Mouse (Mus musculus): Measurements from ENCODE around the gene Slk. TPM values are rescaled to one million over a fixed set of nuclear protein-coding genes. Genes with fewer than 3 reads are reported as not detected.
A peak's percentile ranks its signal among the peaks of the same experiment; 100 is the strongest.

Slk gene
- 20.0 and 23.7 TPM in 2 replicates for polyA plus RNA-seq (2012; rRNA removed)

GRCm38 (mm10) chr19:47579225-47579787, at the start of gene Slk:
Gene Slk, plus strand, starts transcription at chr19:47579678.
- DNase-seq (ENCODE audit: low read depth): peak; percentile 89
- TF ChIP-seq POLR2A (IDR thresholded peaks at IDR 0.05; ENCODE audit: borderline replicate concordance, extremely low read depth, insufficient read depth, insufficient read length, poor library complexity, severe bottlenecking) (peak; percentile 96), CTCF (IDR thresholded peaks at IDR 0.05; ENCODE audit: borderline replicate concordance, extremely low read depth, insufficient read depth, insufficient read length) (no peak)

- no peak for DNase-seq (ENCODE audit: low read depth)
- TF ChIP-seq POLR2A (IDR thresholded peaks at IDR 0.05; ENCODE audit: borderline replicate concordance, extremely low read depth, insufficient read depth, insufficient read length, poor library complexity, severe bottlenecking): no peak
- TF ChIP-seq CTCF (IDR thresholded peaks at IDR 0.05; ENCODE audit: borderline replicate concordance, extremely low read depth, insufficient read depth, insufficient read length): no peak
Measured at GRCm38 (mm10) chr19:47531309-47531708, 48.2 kb upstream of the Slk start.

GRCm38 (mm10) chr19:47532449-47532848, 47.0 kb upstream of the Slk start:
- no peak for DNase-seq (ENCODE audit: low read depth)
- TF ChIP-seq POLR2A (IDR thresholded peaks at IDR 0.05; ENCODE audit: borderline replicate concordance, extremely low read depth, insufficient read depth, insufficient read length, poor library complexity, severe bottlenecking) (no peak), CTCF (IDR thresholded peaks at IDR 0.05; ENCODE audit: borderline replicate concordance, extremely low read depth, insufficient read depth, insufficient read length) (peak; percentile 47; the same call in 1 of the 2 replicates)

- no peak for TF ChIP-seq CTCF (IDR thresholded peaks at IDR 0.05; ENCODE audit: borderline replicate concordance, extremely low read depth, insufficient read depth, insufficient read length)
- no peak for TF ChIP-seq POLR2A (IDR thresholded peaks at IDR 0.05; ENCODE audit: borderline replicate concordance, extremely low read depth, insufficient read depth, insufficient read length, poor library complexity, severe bottlenecking)
- DNase-seq (ENCODE audit: low read depth): no peak
Measured at GRCm38 (mm10) chr19:47534131-47534530, 45.3 kb upstream of the Slk start.

GRCm38 (mm10) chr19:47536521-47537299, 42.8 kb upstream of the Slk start:
- peak; percentile 99 for DNase-seq (ENCODE audit: low read depth)
- TF ChIP-seq POLR2A (IDR thresholded peaks at IDR 0.05; ENCODE audit: borderline replicate concordance, extremely low read depth, insufficient read depth, insufficient read length, poor library complexity, severe bottlenecking) (no peak), CTCF (IDR thresholded peaks at IDR 0.05; ENCODE audit: borderline replicate concordance, extremely low read depth, insufficient read depth, insufficient read length) (no peak)

GRCm38 (mm10) chr19:47537300-47537792, 42.1 kb upstream of the Slk start, which contains the start of gene Stn1:
Gene Stn1, minus strand, starts transcription at chr19:47537507.
- DNase-seq (ENCODE audit: low read depth): no peak
- TF ChIP-seq CTCF (IDR thresholded peaks at IDR 0.05; ENCODE audit: borderline replicate concordance, extremely low read depth, insufficient read depth, insufficient read length): no peak
- TF ChIP-seq POLR2A (IDR thresholded peaks at IDR 0.05; ENCODE audit: borderline replicate concordance, extremely low read depth, insufficient read depth, insufficient read length, poor library complexity, severe bottlenecking): no peak

GRCm38 (mm10) chr19:47537879-47538278, 41.6 kb upstream of the Slk start:
- no peak for DNase-seq (ENCODE audit: low read depth)
- TF ChIP-seq CTCF (IDR thresholded peaks at IDR 0.05; ENCODE audit: borderline replicate concordance, extremely low read depth, insufficient read depth, insufficient read length): no peak
- TF ChIP-seq POLR2A (IDR thresholded peaks at IDR 0.05; ENCODE audit: borderline replicate concordance, extremely low read depth, insufficient read depth, insufficient read length, poor library complexity, severe bottlenecking): no peak

- peak; percentile 15 for DNase-seq (ENCODE audit: low read depth)
- TF ChIP-seq CTCF (IDR thresholded peaks at IDR 0.05; ENCODE audit: borderline replicate concordance, extremely low read depth, insufficient read depth, insufficient read length) (no peak), POLR2A (IDR thresholded peaks at IDR 0.05; ENCODE audit: borderline replicate concordance, extremely low read depth, insufficient read depth, insufficient read length, poor library complexity, severe bottlenecking) (no peak)
Measured at GRCm38 (mm10) chr19:47538801-47539200, 40.7 kb upstream of the Slk start.

GRCm38 (mm10) chr19:47542441-47542840, 37.0 kb upstream of the Slk start:
- DNase-seq (ENCODE audit: low read depth): peak; percentile 22
- TF ChIP-seq POLR2A (IDR thresholded peaks at IDR 0.05; ENCODE audit: borderline replicate concordance, extremely low read depth, insufficient read depth, insufficient read length, poor library complexity, severe bottlenecking) (no peak), CTCF (IDR thresholded peaks at IDR 0.05; ENCODE audit: borderline replicate concordance, extremely low read depth, insufficient read depth, insufficient read length) (no peak)

- TF ChIP-seq POLR2A (IDR thresholded peaks at IDR 0.05; ENCODE audit: borderline replicate concordance, extremely low read depth, insufficient read depth, insufficient read length, poor library complexity, severe bottlenecking): no peak
- no peak for TF ChIP-seq CTCF (IDR thresholded peaks at IDR 0.05; ENCODE audit: borderline replicate concordance, extremely low read depth, insufficient read depth, insufficient read length)
- peak; percentile 64 for DNase-seq (ENCODE audit: low read depth)
Measured at GRCm38 (mm10) chr19:47545055-47545454, 34.4 kb upstream of the Slk start.

- peak; percentile 17 for DNase-seq (ENCODE audit: low read depth)
- TF ChIP-seq CTCF (IDR thresholded peaks at IDR 0.05; ENCODE audit: borderline replicate concordance, extremely low read depth, insufficient read depth, insufficient read length): no peak
- TF ChIP-seq POLR2A (IDR thresholded peaks at IDR 0.05; ENCODE audit: borderline replicate concordance, extremely low read depth, insufficient read depth, insufficient read length, poor library complexity, severe bottlenecking): no peak
Measured at GRCm38 (mm10) chr19:47545528-47545927, 34.0 kb upstream of the Slk start.

All from brain, embryonic 14.5 days (tissue).